Mouse (Mus musculus) erythroblast, embryonic 14.5 days (primary cell): Measurements from ENCODE around the gene Lyrm7.

Experiments
- GATA1 ChIP-seq: IDR thresholded peaks from 2 replicates; pipeline ENCODE4 v1.6.1; 2012; ENCODE audit warnings: low read length, inconsistent platforms, mixed read lengths
- TAL1 ChIP-seq: IDR thresholded peaks from 3 replicates; pipeline ENCODE4 v1.6.1; 2012; ENCODE audit warnings: low read length, inconsistent platforms, mixed read lengths

DNA sequence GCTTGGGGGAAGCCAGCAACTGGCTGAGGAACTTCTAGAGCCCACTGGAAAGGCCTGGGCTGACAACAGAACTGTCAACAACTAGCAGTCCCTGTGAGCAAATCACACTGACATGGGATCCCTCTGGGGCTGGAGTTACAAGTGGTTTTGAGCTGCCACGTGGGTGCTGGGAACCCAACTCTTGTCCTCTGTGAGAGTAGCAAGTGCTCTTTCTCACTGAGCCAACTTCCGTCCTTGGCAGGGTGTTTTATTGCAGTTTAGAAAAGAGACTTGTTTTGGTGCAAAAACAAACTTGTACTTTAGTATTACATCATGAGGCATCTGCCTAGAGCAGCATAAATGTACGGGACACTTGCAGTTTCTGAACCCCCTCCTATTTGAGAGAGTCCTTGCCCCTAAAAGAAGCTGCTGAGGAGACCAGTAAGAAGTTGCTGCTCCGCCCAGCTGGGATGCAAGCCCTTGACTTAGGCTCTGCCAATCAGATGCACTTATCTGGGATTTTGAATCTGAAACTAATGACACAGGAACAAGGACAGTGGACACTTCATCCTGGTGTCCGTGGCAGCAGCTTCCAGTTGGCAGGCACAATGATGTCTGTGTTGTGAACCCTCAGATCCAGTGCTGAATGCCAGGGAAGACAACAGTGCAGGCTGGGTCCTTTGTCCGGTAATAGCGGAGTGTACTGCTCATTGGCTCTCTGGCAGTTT, 11.3 kb upstream of the Lyrm7 start:
- TF ChIP-seq GATA1 (no peak), TAL1 (no peak)
